Mouse (Mus musculus) C2C12 (cell line): Measurements from ENCODE around the gene Plekho2. TPM values are rescaled to one million over a fixed set of nuclear protein-coding genes. Genes with fewer than 3 reads are reported as not detected.

Experiments used
- H3K27me3 ChIP-seq: one replicate; pipeline ENCODE4 v1.6.1; 2011; ENCODE audit not compliant: control insufficient read depth, insufficient read depth, insufficient read length
- H3K36me3 ChIP-seq: one replicate; pipeline ENCODE4 v1.6.1; 2011; ENCODE audit not compliant: control insufficient read depth, insufficient read depth
- H3K4me3 ChIP-seq: one replicate; pipeline ENCODE4 v1.5.1; 2011; ENCODE audit warnings: mild to moderate bottlenecking, control low read depth; ENCODE audit not compliant: poor library complexity, insufficient read depth, severe bottlenecking
- H3K79me2 ChIP-seq: one replicate; pipeline ENCODE4 v1.6.1; 2011; ENCODE audit not compliant: control insufficient read depth, insufficient read depth
- H3K79me3 ChIP-seq: one replicate; pipeline ENCODE4 v1.6.1; 2011; ENCODE audit warnings: low read depth, control low read depth
- H3ac ChIP-seq: one replicate; pipeline ENCODE3; 2011; ENCODE audit warnings: low read depth; ENCODE audit not compliant: control insufficient read depth, insufficient read length
- CEBPB ChIP-seq: IDR thresholded peaks from one replicate; pipeline ENCODE4 v1.6.1; 2011; ENCODE audit warnings: low read depth, mild to moderate bottlenecking, control low read depth, moderate library complexity
- CTCF ChIP-seq: IDR thresholded peaks from one replicate; pipeline ENCODE4 v1.5.1; 2011; ENCODE audit not compliant: control insufficient read depth, insufficient read depth, insufficient read length
- FOSL1 ChIP-seq: IDR thresholded peaks from one replicate; pipeline ENCODE4 v1.8.0; 2011; ENCODE audit warnings: mild to moderate bottlenecking, low read length; ENCODE audit not compliant: poor library complexity, insufficient read depth, severe bottlenecking
- MAX ChIP-seq: IDR thresholded peaks from one replicate; pipeline ENCODE4 v1.6.1; 2011; ENCODE audit warnings: mild to moderate bottlenecking, control low read depth
- MYOD1 ChIP-seq: IDR thresholded peaks from one replicate; pipeline ENCODE4 v1.6.1; 2011; ENCODE audit warnings: low read depth; ENCODE audit not compliant: control insufficient read depth, insufficient read length
- MYOG ChIP-seq: IDR thresholded peaks from one replicate; pipeline ENCODE4 v1.6.1; 2011; ENCODE audit not compliant: control insufficient read depth, insufficient read length; ENCODE audit errors: extremely low read depth
- USF1 ChIP-seq: IDR thresholded peaks from one replicate; pipeline ENCODE4 v1.6.1; 2011; ENCODE audit warnings: low read depth, mild to moderate bottlenecking, control low read depth, moderate library complexity
- polyA plus RNA-seq: library from polyadenylated mRNA; unstranded; fragments of >200 nt; fragmentation: generic; extraction: Trizol; gene quantifications from one replicate; pipeline ENCODE4 v1.2.1, GENCODE M21; 2012; ENCODE audit warnings: missing spikeins

Gene Plekho2
- polyA plus RNA-seq, 1 experiment = 23.3 TPM

- TF ChIP-seq FOSL1 = no peak
- no peak for TF ChIP-seq CEBPB
- no peak for TF ChIP-seq USF1
- no peak for TF ChIP-seq CTCF
- TF ChIP-seq MYOG = no peak
- TF ChIP-seq MAX = no peak
- no peak for TF ChIP-seq MYOD1
- Histone ChIP-seq H3K79me2 (no peaks in the 10 kb centered on the region), H3K79me3 (no peaks in the 10 kb centered on the region), H3ac (no peak overlapping the region), H3K27me3 (no peaks in the 10 kb centered on the region), H3K36me3 (peaks cover 4% of the 10 kb centered on the region), H3K4me3 (no peak overlapping the region)
Measured at GRCm38 (mm10) chr9:65548311-65548710, 31.5 kb downstream of the Plekho2 start.

- no peaks in the 10 kb centered on the region for H3K79me2 ChIP-seq
- TF ChIP-seq MYOD1 (no peak), MYOG (no peak), FOSL1 (no peak), USF1 (no peak), CEBPB (no peak), MAX (no peak), CTCF (no peak)
- no peak overlapping the region for H3K4me3 ChIP-seq
- H3K36me3 ChIP-seq = no peaks in the 10 kb centered on the region
- H3ac ChIP-seq = no peak overlapping the region
- no peaks in the 10 kb centered on the region for H3K79me3 ChIP-seq
- no peaks in the 10 kb centered on the region for H3K27me3 ChIP-seq
Measured at GRCm38 (mm10) chr9:65547844-65548243, 32.0 kb downstream of the Plekho2 start.

DNA sequence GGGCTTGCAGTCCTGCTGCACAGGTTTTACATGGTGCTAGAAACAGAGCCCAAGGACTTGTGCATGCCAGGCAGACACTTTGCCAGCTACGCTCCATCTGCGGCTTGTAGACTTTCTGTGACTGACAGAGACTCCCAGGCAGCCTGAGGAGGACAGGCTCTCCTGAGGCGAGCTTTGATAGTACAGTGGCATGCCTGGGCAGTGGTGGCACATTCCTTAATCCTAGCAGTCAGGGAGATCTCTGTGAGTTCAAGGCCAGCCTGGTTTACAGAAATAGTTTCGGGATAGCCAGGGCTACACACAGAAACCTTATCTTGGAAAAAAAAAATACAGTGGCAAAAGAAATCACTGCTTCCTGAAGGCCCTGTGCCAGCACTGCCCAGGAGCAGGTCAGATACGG is 32.7 kb downstream of the Plekho2 start:
- no peaks in the 10 kb centered on the region for H3K79me2 ChIP-seq
- no peak for TF ChIP-seq CTCF
- no peak for TF ChIP-seq FOSL1
- TF ChIP-seq MYOG = no peak
- TF ChIP-seq MYOD1 = no peak
- TF ChIP-seq CEBPB = no peak
- no peak for TF ChIP-seq USF1
- TF ChIP-seq MAX = no peak
- no peaks in the 10 kb centered on the region for H3K36me3 ChIP-seq
- no peaks in the 10 kb centered on the region for H3K27me3 ChIP-seq
- H3ac ChIP-seq = no peak overlapping the region
- H3K79me3 ChIP-seq = no peaks in the 10 kb centered on the region
- no peak overlapping the region for H3K4me3 ChIP-seq

- TF ChIP-seq MYOD1 (no peak), FOSL1 (peak; percentile 45)
- no peaks in the 10 kb centered on the region for H3K36me3 ChIP-seq
- no peaks in the 10 kb centered on the region for H3K79me3 ChIP-seq
- H3K27me3 ChIP-seq = no peaks in the 10 kb centered on the region
- no peaks in the 10 kb centered on the region for H3K79me2 ChIP-seq
- no peak overlapping the region for H3ac ChIP-seq
- H3K4me3 ChIP-seq = no peak overlapping the region
Measured at GRCm38 (mm10) chr9:65546413-65546695, 33.5 kb downstream of the Plekho2 start.

GRCm38 (mm10) chr9:65545635-65546412 is 34.0 kb downstream of the Plekho2 start:
- Histone ChIP-seq H3K79me3 (no peaks in the 10 kb centered on the region), H3K27me3 (no peaks in the 10 kb centered on the region), H3K36me3 (no peaks in the 10 kb centered on the region), H3K4me3 (no peak overlapping the region), H3K79me2 (no peaks in the 10 kb centered on the region), H3ac (no peak overlapping the region)
- TF ChIP-seq MAX = no peak
- no peak for TF ChIP-seq MYOD1
- no peak for TF ChIP-seq CEBPB
- no peak for TF ChIP-seq CTCF
- no peak for TF ChIP-seq MYOG
- no peak for TF ChIP-seq USF1
- no peak for TF ChIP-seq FOSL1

GRCm38 (mm10) chr9:65542111-65542524 is 37.7 kb downstream of the Plekho2 start:
- Histone ChIP-seq H3K79me3 (no peaks in the 10 kb centered on the region), H3ac (peak overlapping the region; percentile 50), H3K79me2 (no peaks in the 10 kb centered on the region), H3K4me3 (no peak overlapping the region), H3K36me3 (no peaks in the 10 kb centered on the region), H3K27me3 (no peaks in the 10 kb centered on the region)
- no peak for TF ChIP-seq USF1
- no peak for TF ChIP-seq CTCF
- TF ChIP-seq MYOG = no peak
- no peak for TF ChIP-seq MYOD1
- no peak for TF ChIP-seq CEBPB
- TF ChIP-seq MAX = no peak
- no peak for TF ChIP-seq FOSL1
